Mouse (Mus musculus): Measurements from ENCODE around the gene Ccnb1. TPM values are rescaled to one million over a fixed set of nuclear protein-coding genes. Genes with fewer than 3 reads are reported as not detected.
A peak's percentile ranks its signal among the peaks of the same experiment; 100 is the strongest.

Ccnb1 gene
- polyA plus RNA-seq, 1 experiment = 115 TPM

DNA sequence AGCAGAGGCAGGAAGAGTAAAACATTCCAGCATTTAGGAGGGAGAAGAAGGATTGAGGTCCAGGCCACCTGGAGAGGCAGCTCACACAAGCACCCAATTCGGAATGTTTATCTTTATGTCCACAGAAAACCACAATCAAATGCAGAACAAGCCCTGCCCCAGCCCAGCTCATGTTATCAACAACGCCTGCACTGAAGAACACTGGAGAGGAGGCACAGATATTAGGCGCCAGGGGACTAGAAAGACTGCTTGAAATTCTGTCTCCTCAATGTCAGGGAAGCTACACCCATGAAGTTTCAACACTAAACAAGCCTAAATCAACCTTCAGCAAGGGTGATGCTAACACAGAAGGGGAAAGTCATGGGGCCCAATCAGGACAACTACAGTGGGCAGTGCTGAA is 8.9 kb downstream of the Ccnb1 start:
- Histone ChIP-seq H3K36me3 (ENCODE audit: control insufficient read depth, insufficient read depth) (peaks cover 47% of the 10 kb centered on the region), H3K79me3 (ENCODE audit: low read depth) (peaks cover 11% of the 10 kb centered on the region), H3K4me3 (ENCODE audit: insufficient read depth, poor library complexity, severe bottlenecking) (no peak overlapping the region), H3ac (ENCODE audit: control insufficient read depth, insufficient read length, low read depth) (no peak overlapping the region), H3K27me3 (ENCODE audit: control insufficient read depth, insufficient read depth, insufficient read length) (no peaks in the 10 kb centered on the region), H3K79me2 (ENCODE audit: control insufficient read depth, insufficient read depth) (peaks cover 39% of the 10 kb centered on the region)
- TF ChIP-seq MAX (IDR thresholded peaks at IDR 0.05) (no peak), USF1 (IDR thresholded peaks at IDR 0.05; ENCODE audit: low read depth) (no peak), MYOD1 (IDR thresholded peaks at IDR 0.05; ENCODE audit: control insufficient read depth, insufficient read length, low read depth) (no peak), CEBPB (IDR thresholded peaks at IDR 0.05; ENCODE audit: low read depth) (no peak), CTCF (IDR thresholded peaks at IDR 0.05; ENCODE audit: control insufficient read depth, insufficient read depth, insufficient read length) (no peak), FOSL1 (IDR thresholded peaks at IDR 0.05; ENCODE audit: insufficient read depth, low read length, poor library complexity, severe bottlenecking) (no peak), MYOG (IDR thresholded peaks at IDR 0.05; ENCODE audit: control insufficient read depth, extremely low read depth, insufficient read length) (no peak)

DNA sequence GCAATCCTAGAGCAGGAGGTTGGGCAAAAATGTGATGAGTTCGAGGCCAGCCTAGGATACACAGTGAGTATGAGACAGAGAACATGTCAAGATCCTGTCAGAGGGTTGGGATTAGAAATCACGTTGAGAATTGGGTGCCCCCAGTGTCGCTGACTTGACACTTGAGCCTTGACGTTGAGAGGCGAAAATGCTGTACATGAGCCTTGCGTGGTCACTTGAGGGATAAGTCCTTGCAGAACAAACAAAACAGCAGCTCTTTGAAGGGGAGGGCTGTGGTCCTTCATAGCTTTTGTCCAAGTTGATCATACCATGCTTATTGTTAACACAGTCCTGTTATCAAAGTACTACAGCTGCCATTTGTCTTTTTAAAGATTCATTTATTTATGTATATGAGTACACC is 9.7 kb downstream of the Ccnb1 start:
- TF ChIP-seq MAX (IDR thresholded peaks at IDR 0.05) = no peak
- no peak for TF ChIP-seq FOSL1 (IDR thresholded peaks at IDR 0.05; ENCODE audit: insufficient read depth, low read length, poor library complexity, severe bottlenecking)
- no peak for TF ChIP-seq USF1 (IDR thresholded peaks at IDR 0.05; ENCODE audit: low read depth)
- TF ChIP-seq CTCF (IDR thresholded peaks at IDR 0.05; ENCODE audit: control insufficient read depth, insufficient read depth, insufficient read length) = no peak
- no peak for TF ChIP-seq MYOD1 (IDR thresholded peaks at IDR 0.05; ENCODE audit: control insufficient read depth, insufficient read length, low read depth)
- TF ChIP-seq CEBPB (IDR thresholded peaks at IDR 0.05; ENCODE audit: low read depth) = no peak
- no peak for TF ChIP-seq MYOG (IDR thresholded peaks at IDR 0.05; ENCODE audit: control insufficient read depth, extremely low read depth, insufficient read length)
- Histone ChIP-seq H3K4me3 (ENCODE audit: insufficient read depth, poor library complexity, severe bottlenecking) (no peak overlapping the region), H3K79me3 (ENCODE audit: low read depth) (peaks cover 6% of the 10 kb centered on the region), H3K79me2 (ENCODE audit: control insufficient read depth, insufficient read depth) (peaks cover 31% of the 10 kb centered on the region), H3ac (ENCODE audit: control insufficient read depth, insufficient read length, low read depth) (no peak overlapping the region), H3K27me3 (ENCODE audit: control insufficient read depth, insufficient read depth, insufficient read length) (no peaks in the 10 kb centered on the region), H3K36me3 (ENCODE audit: control insufficient read depth, insufficient read depth) (peaks cover 46% of the 10 kb centered on the region)

- Histone ChIP-seq H3ac (ENCODE audit: control insufficient read depth, insufficient read length, low read depth) (no peak overlapping the region), H3K4me3 (ENCODE audit: insufficient read depth, poor library complexity, severe bottlenecking) (peak overlapping the region; percentile 94), H3K27me3 (ENCODE audit: control insufficient read depth, insufficient read depth, insufficient read length) (no peaks in the 10 kb centered on the region), H3K36me3 (ENCODE audit: control insufficient read depth, insufficient read depth) (peaks cover 46% of the 10 kb centered on the region), H3K79me2 (ENCODE audit: control insufficient read depth, insufficient read depth) (peaks cover 24% of the 10 kb centered on the region), H3K79me3 (ENCODE audit: low read depth) (peaks cover 6% of the 10 kb centered on the region)
- TF ChIP-seq MYOG (IDR thresholded peaks at IDR 0.05; ENCODE audit: control insufficient read depth, extremely low read depth, insufficient read length) (no peak), CEBPB (IDR thresholded peaks at IDR 0.05; ENCODE audit: low read depth) (no peak), MAX (IDR thresholded peaks at IDR 0.05) (no peak), FOSL1 (IDR thresholded peaks at IDR 0.05; ENCODE audit: insufficient read depth, low read length, poor library complexity, severe bottlenecking) (no peak), CTCF (IDR thresholded peaks at IDR 0.05; ENCODE audit: control insufficient read depth, insufficient read depth, insufficient read length) (no peak), USF1 (IDR thresholded peaks at IDR 0.05; ENCODE audit: low read depth) (no peak), MYOD1 (IDR thresholded peaks at IDR 0.05; ENCODE audit: control insufficient read depth, insufficient read length, low read depth) (no peak)
Measured at GRCm38 (mm10) chr13:100776056-100776419, 10.3 kb downstream of the Ccnb1 start.

DNA sequence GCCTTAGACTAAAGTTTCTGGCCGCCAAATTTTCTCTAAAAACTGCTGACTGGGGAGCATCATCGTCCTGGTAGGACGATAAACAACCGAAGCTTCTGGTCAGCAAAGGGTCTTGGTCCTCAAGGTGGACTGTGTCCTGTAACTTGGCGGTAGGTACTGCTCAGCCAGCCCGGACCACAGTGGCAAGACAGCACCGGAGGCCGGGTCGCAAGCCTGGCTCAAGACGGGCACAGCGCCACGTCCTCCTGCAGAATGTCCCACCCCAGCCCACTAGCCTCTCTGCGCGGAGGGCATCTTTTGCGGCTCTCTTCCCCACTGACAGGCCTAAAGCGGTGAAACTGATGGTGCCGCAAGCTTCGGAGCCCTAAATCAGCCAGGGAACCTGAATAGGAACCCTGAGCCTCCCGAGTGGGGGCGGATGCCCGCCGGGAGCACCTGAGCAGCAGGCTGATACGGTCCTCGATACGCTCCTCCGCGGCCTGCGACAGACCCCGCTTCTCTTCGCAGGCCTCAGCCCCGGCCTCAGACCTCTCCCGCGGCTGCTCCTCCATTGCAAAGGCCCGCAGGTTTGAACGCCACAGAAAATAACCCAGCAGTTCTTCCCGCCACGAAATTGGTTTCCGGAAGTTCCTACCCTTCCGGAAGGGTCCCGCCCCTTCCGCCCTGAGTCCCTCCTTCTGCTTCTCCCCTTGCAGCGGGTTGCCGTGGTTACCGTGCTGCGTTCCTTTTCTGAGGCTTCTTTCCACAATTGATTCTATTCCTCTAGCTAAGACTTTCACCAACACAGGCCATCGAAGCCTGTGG is 10.9 kb downstream of the Ccnb1 start, which contains the start of gene Cenph:
Gene Cenph, minus strand, starts transcription at position 648 of the 804 bp plus-strand sequence.
- H3ac ChIP-seq (ENCODE audit: control insufficient read depth, insufficient read length, low read depth) = peak within 1 kb of the TSS; percentile 77
- peaks cover 5% of the 10 kb centered on the region for H3K79me3 ChIP-seq (ENCODE audit: low read depth)
- H3K4me3 ChIP-seq (ENCODE audit: insufficient read depth, poor library complexity, severe bottlenecking) = peak within 1 kb of the TSS; percentile 94
- peaks cover 46% of the 10 kb centered on the region for H3K36me3 ChIP-seq (ENCODE audit: control insufficient read depth, insufficient read depth)
- peaks cover 24% of the 10 kb centered on the region for H3K79me2 ChIP-seq (ENCODE audit: control insufficient read depth, insufficient read depth)
- TF ChIP-seq MYOG (IDR thresholded peaks at IDR 0.05; ENCODE audit: control insufficient read depth, extremely low read depth, insufficient read length) = no peak
- no peak for TF ChIP-seq CTCF (IDR thresholded peaks at IDR 0.05; ENCODE audit: control insufficient read depth, insufficient read depth, insufficient read length)
- no peak for TF ChIP-seq CEBPB (IDR thresholded peaks at IDR 0.05; ENCODE audit: low read depth)
- no peak for TF ChIP-seq MYOD1 (IDR thresholded peaks at IDR 0.05; ENCODE audit: control insufficient read depth, insufficient read length, low read depth)
- TF ChIP-seq USF1 (IDR thresholded peaks at IDR 0.05; ENCODE audit: low read depth) = no peak
- no peak for TF ChIP-seq MAX (IDR thresholded peaks at IDR 0.05)
- TF ChIP-seq FOSL1 (IDR thresholded peaks at IDR 0.05; ENCODE audit: insufficient read depth, low read length, poor library complexity, severe bottlenecking) = no peak
- H3K27me3 ChIP-seq (ENCODE audit: control insufficient read depth, insufficient read depth, insufficient read length) = no peaks in the 10 kb centered on the region

- no peaks in the 10 kb centered on the region for H3K27me3 ChIP-seq (ENCODE audit: control insufficient read depth, insufficient read depth, insufficient read length)
- peaks cover 47% of the 10 kb centered on the region for H3K36me3 ChIP-seq (ENCODE audit: control insufficient read depth, insufficient read depth)
- H3ac ChIP-seq (ENCODE audit: control insufficient read depth, insufficient read length, low read depth) = no peak overlapping the region
- TF ChIP-seq CTCF (IDR thresholded peaks at IDR 0.05; ENCODE audit: control insufficient read depth, insufficient read depth, insufficient read length) = no peak
- TF ChIP-seq MYOG (IDR thresholded peaks at IDR 0.05; ENCODE audit: control insufficient read depth, extremely low read depth, insufficient read length) = no peak
- no peak for TF ChIP-seq FOSL1 (IDR thresholded peaks at IDR 0.05; ENCODE audit: insufficient read depth, low read length, poor library complexity, severe bottlenecking)
- TF ChIP-seq MYOD1 (IDR thresholded peaks at IDR 0.05; ENCODE audit: control insufficient read depth, insufficient read length, low read depth) = no peak
- peak; percentile 55 for TF ChIP-seq USF1 (IDR thresholded peaks at IDR 0.05; ENCODE audit: low read depth)
- peak overlapping the region; percentile 94 for H3K4me3 ChIP-seq (ENCODE audit: insufficient read depth, poor library complexity, severe bottlenecking)
- H3K79me3 ChIP-seq (ENCODE audit: low read depth) = peaks cover 4% of the 10 kb centered on the region
- peaks cover 24% of the 10 kb centered on the region for H3K79me2 ChIP-seq (ENCODE audit: control insufficient read depth, insufficient read depth)
Measured at GRCm38 (mm10) chr13:100774704-100775103, 11.7 kb downstream of the Ccnb1 start.
